ENCODE assay signal across 8 mouse cellular contexts in genomic region chr15:81448463-81448862, GRCm38 (mm10). TPM values are rescaled to one million over a fixed set of nuclear protein-coding genes. Genes with fewer than 3 reads are reported as not detected.
DNase-seq lines count a peak whose midpoint lies in the region; ATAC-seq lines count a peak whose summit lies in the region.

No protein-coding gene starts in this region.

- intact Hi-C loops in heart, postnatal 10 days (cut with DNase I): loop anchor here (1.0 to 2.0 kb wide), 2 partner anchors 158 to 222 kb away; no protein-coding TSS in a partner anchor

- DNase-seq in cerebellum, adult 11-12 months: no peak
- DNase-seq in MEL-GATA-1-ER (ENCODE audit: extremely low read depth, low read depth): peak; percentile 46
- DNase-seq in cerebellum, postnatal 25 days: peak; percentile 34 to 71
- DNase-seq in heart, postnatal 10 days: peak; percentile 82 to 89
- DNase-seq in layer of hippocampus, adult 9-11 months: peak; percentile 47
- peak; percentile 80 for DNase-seq in mesoderm, embryonic 11.5 days (ENCODE audit: low read depth, low spot score)
- DNase-seq in skeletal muscle tissue, adult 2 months (ENCODE audit: low read depth, low spot score): peak; percentile 40

- ATAC-seq in cerebellum, adult (ENCODE audit: insufficient number of reproducible peaks, low FRiP score, low TSS enrichment): peak; percentile 45; the same call in 1 of the 2 replicates

RNA-seq across cellular contexts. Expression of gene Rbx1, which starts 17.6 kb away (rescaled TPM):
- 100 to 1,000 TPM; 145 to 164 TPM for total RNA-seq in heart, postnatal 10 days (2021)

RNA-seq across cellular contexts. Expression of gene Dnajb7, which starts 40.4 kb away (rescaled TPM):
- not detected for total RNA-seq in heart, postnatal 10 days (2021)

RNA-seq across cellular contexts. Expression of gene Xpnpep3, which starts 48.5 kb away (rescaled TPM):
- total RNA-seq in heart, postnatal 10 days (2021): 10 to 100 TPM; 12.7 to 13.9 TPM

RNA-seq across cellular contexts. Expression of gene St13, which starts 48.6 kb away (rescaled TPM):
- total RNA-seq in heart, postnatal 10 days (2021): 10 to 100 TPM; 89.0 to 93.6 TPM
